Mouse (Mus musculus): ENCODE data around the gene Dhx40.

DNA sequence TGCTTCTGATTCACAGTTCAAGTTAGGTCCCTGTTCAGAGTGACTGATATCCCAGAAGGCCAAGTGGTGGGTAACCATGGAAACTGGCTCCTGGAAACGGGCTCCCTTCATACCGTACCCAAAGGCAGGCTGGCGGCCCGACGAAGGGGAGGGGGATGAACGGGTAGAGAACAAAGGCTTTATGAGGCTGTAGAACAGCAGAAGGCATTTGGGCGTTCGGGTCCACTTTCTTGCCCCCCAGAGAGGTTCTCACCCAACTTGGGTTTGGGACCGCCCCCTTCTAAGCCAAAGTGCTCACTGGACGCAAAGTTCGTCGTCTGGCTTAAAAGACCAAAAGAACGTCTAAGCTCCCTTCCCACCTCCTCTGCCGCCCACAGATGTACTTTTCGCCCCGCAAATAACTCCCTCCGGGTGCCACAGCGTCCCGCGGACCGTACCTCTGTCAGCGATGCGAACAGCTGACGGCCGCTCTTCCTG, 507 bp downstream of the Dhx40 start:
- TF ChIP-seq CTCF (IDR thresholded peaks at IDR 0.05; ENCODE audit: low read depth, low read length) (no peak), POLR2A (IDR thresholded peaks at IDR 0.05; ENCODE audit: extremely low read depth, insufficient read depth, low read length) (no peak)
